Comparison of ENCODE assay signal across 43 mouse cellular contexts in the genomic region with DNA sequence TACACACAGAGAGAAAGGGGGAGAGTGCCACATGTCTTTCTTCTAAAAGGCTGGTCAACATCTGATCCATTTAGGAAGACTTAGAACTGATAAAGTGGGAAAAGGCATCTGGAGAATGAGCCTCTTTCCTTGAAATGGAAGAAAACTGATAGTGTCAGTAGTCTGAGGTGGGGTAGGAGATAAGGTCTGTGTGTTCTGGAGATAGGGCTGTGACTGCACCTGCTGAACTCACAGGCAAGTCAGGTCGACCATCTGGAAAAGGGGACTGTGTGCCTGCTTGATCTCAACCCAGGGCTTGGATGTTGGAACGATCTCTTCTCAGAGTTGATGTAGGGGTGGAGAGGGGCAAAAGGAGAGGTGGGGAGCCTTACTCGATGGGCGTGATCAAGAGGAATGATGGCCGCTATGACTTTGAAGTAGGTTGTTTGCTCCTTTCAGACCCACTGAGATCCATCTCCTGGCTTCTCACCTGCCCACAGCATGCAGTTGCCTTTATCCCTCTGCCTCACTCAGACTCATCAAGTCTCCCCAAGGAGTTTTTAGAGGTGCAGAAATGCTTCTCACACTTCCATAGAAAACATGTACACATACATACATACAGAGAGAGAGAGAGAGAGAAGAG. TPM values are rescaled to one million over a fixed set of nuclear protein-coding genes. Genes with fewer than 3 reads are reported as not detected.
DNase-seq lines count a peak whose midpoint lies in the region; ATAC-seq and TF ChIP-seq lines count a peak whose summit lies in the region.
"Had no signal": no experiment of that assay in that cellular context is flagged by ENCODE, and none has a peak within 500 bp of the region (broad histone marks: within the 10 kb centered on the region; RNA-seq: fewer than 3 reads in every experiment).

No protein-coding gene starts in this region.

- no peak overlapping the region; the same call in 1 of the 2 replicates for H3K9ac ChIP-seq in liver, embryonic 12.5 days
- no peak overlapping the region for H3K9ac ChIP-seq in liver, postnatal 0 days (replicated peaks)
- no peak overlapping the region for H3K9ac ChIP-seq in hindbrain, embryonic 16.5 days (ENCODE audit: low read depth, low read length)
- H3K9ac ChIP-seq: heart, embryonic 13.5 days; hindbrain, embryonic 15.5 days; limb, embryonic 12.5 days had no signal

- peak; percentile 75 for TF ChIP-seq EP300 in liver, postnatal 0 days (IDR thresholded peaks at IDR 0.05; ENCODE audit: low read depth)

- peak overlapping the region; percentile 23; the same call in 1 of the 2 replicates for H3K4me2 ChIP-seq in liver, embryonic 12.5 days
- no peak overlapping the region for H3K4me2 ChIP-seq in liver, postnatal 0 days (ENCODE audit: low read depth, low read length)
- no peak overlapping the region for H3K4me2 ChIP-seq in hindbrain, embryonic 16.5 days (ENCODE audit: low read length)
- H3K4me2 ChIP-seq: heart, embryonic 13.5 days; hindbrain, embryonic 15.5 days; limb, embryonic 12.5 days had no signal

- H3K27ac ChIP-seq in liver, embryonic 12.5 days, result peak overlapping the region; percentile 58
- H3K27ac ChIP-seq in liver, postnatal 0 days (ENCODE audit: low read depth), result no peak overlapping the region
- H3K27ac ChIP-seq in hindbrain, embryonic 16.5 days (ENCODE audit: low read depth, low read length), result no peak overlapping the region
- H3K27ac ChIP-seq: gastrocnemius, adult 2 months; heart, adult 2 months; heart, embryonic 13.5 days; hindbrain, embryonic 10.5 days; hindbrain, embryonic 15.5 days; limb, embryonic 12.5 days had no signal

- peak; percentile 72 for ATAC-seq in liver, embryonic 12.5 days
- ATAC-seq in liver, postnatal 0 days, result 0 out of 2 replicates have a peak, but pooled peaks have one; percentile 23
- ATAC-seq in hindbrain, embryonic 16.5 days, result no peak
- ATAC-seq: forebrain, embryonic 16.5 days; lung, postnatal 0 days; Patski had no signal

- H3K4me1 ChIP-seq in liver, embryonic 12.5 days, result peaks cover 72% of the 10 kb centered on the region
- peaks cover 32% of the 10 kb centered on the region for H3K4me1 ChIP-seq in liver, postnatal 0 days (ENCODE audit: insufficient read depth)
- H3K4me1 ChIP-seq in hindbrain, embryonic 16.5 days (ENCODE audit: control insufficient read depth, insufficient read depth, low read depth, low read length), result no peaks in the 10 kb centered on the region
- H3K4me1 ChIP-seq: hindbrain, embryonic 15.5 days; limb, embryonic 12.5 days had no signal

- peak; percentile 76 for DNase-seq in heart, adult 11 months
- DNase-seq in heart, postnatal 14 days, result no peak
- DNase-seq in c-Kit-negative CD71-positive TER-119-positive erythroid progenitor cells, embryonic 14.5 days (ENCODE audit: low read depth, low spot score), result peak; percentile 33
- no peak for DNase-seq in liver, postnatal 0 days
- no peak for DNase-seq in layer of hippocampus, adult 9-10 months (ENCODE audit: low spot score)
- DNase-seq in urinary bladder, adult 2 months (ENCODE audit: low spot score), result no peak
- DNase-seq: adrenal gland, postnatal 10 days; cerebellum, adult 11-12 months; cerebellum, postnatal 10 days; gastrocnemius, adult 2 months; gastrocnemius, postnatal 36 days; heart, adult 2 months; heart, postnatal 10 days; kidney, adult 9 months; kidney, postnatal 10 days; lung, adult 18-20 months; lung, postnatal 4 days; midbrain, embryonic 14.5 days; right cerebral cortex, postnatal 25 days; thymus, postnatal 14 days had no signal

- no peak overlapping the region for H3K4me3 ChIP-seq in liver, embryonic 12.5 days
- H3K4me3 ChIP-seq in liver, postnatal 0 days (ENCODE audit: low read depth, low read length), result no peak overlapping the region
- no peak overlapping the region for H3K4me3 ChIP-seq in hindbrain, embryonic 16.5 days (ENCODE audit: low read length)
- H3K4me3 ChIP-seq: erythroblast, embryonic 14.5 days; gastrocnemius, adult 2 months; heart, adult 2 months; heart, embryonic 13.5 days; hindbrain, embryonic 10.5 days; hindbrain, embryonic 15.5 days; limb, embryonic 12.5 days; megakaryocyte, embryonic 14.5 days had no signal

- intact Hi-C loops in heart, postnatal 14 days (cut with DNase I), result no loop called here

- no peak for TF ChIP-seq CTCF in liver, postnatal 0 days (IDR thresholded peaks at IDR 0.05; ENCODE audit: low read depth)

- H3K9me3 ChIP-seq in liver, embryonic 12.5 days (replicated peaks), result no peaks in the 10 kb centered on the region
- no peaks in the 10 kb centered on the region for H3K9me3 ChIP-seq in liver, postnatal 0 days (ENCODE audit: low read length)
- H3K9me3 ChIP-seq in hindbrain, embryonic 16.5 days (ENCODE audit: control insufficient read depth, low read length), result no peaks in the 10 kb centered on the region
- H3K9me3 ChIP-seq: heart, embryonic 13.5 days; hindbrain, embryonic 10.5 days; hindbrain, embryonic 15.5 days; limb, embryonic 12.5 days; megakaryocyte, embryonic 14.5 days had no signal

- H3K27me3 ChIP-seq in liver, embryonic 12.5 days (replicated peaks), result no peaks in the 10 kb centered on the region
- H3K27me3 ChIP-seq in liver, postnatal 0 days (ENCODE audit: insufficient read depth, low read length), result no peaks in the 10 kb centered on the region
- H3K27me3 ChIP-seq in hindbrain, embryonic 16.5 days (replicated peaks; ENCODE audit: control insufficient read depth, insufficient read depth, low read length), result no peaks in the 10 kb centered on the region
- H3K27me3 ChIP-seq: CH12.LX; heart, embryonic 13.5 days; hindbrain, embryonic 15.5 days; limb, embryonic 12.5 days had no signal

- WGBS in liver, embryonic 12.5 days (ENCODE audit: insufficient replicate concordance), result 35% methylated on average over 5 of the region's 5 CpGs
- WGBS in liver, postnatal 0 days (ENCODE audit: insufficient replicate concordance), result 57% methylated on average over 5 of the region's 5 CpGs
- 87% methylated on average over 5 of the region's 5 CpGs for WGBS in hindbrain, embryonic 16.5 days

- no peaks in the 10 kb centered on the region for H3K36me3 ChIP-seq in liver, embryonic 12.5 days
- no peaks in the 10 kb centered on the region for H3K36me3 ChIP-seq in liver, postnatal 0 days (replicated peaks; ENCODE audit: insufficient read depth, low read length)
- no peaks in the 10 kb centered on the region for H3K36me3 ChIP-seq in hindbrain, embryonic 16.5 days (ENCODE audit: control insufficient read depth, insufficient read depth, low read length)
- H3K36me3 ChIP-seq: heart, embryonic 13.5 days; hindbrain, embryonic 10.5 days; hindbrain, embryonic 15.5 days; limb, embryonic 12.5 days had no signal

RNA-seq across cellular contexts. Expression of a gene that starts 5.8 kb away (rescaled TPM):
- total RNA-seq in heart, postnatal 14 days (2021), result not detected
- polyA plus RNA-seq in liver, embryonic 12.5 days (2016; fragmentation: Nextera tagmentation; extraction: Ambion mirVana), result not detected in 2 replicates
- 0.11 and 2.1 TPM in 2 replicates for polyA plus RNA-seq in liver, postnatal 0 days (2015; fragmentation: Nextera tagmentation; extraction: Ambion mirVana)
- 0.30 and 0.40 TPM in 2 replicates for polyA plus RNA-seq in urinary bladder, adult 2 months (2012; rRNA removed)
- 0.84 and 0.96 TPM in 2 replicates for polyA plus RNA-seq in hindbrain, embryonic 16.5 days (2015; fragmentation: Nextera tagmentation; extraction: Ambion mirVana)
- total RNA-seq: adrenal gland, postnatal 10 days; common myeloid progenitor, adult 5-6 weeks; ES-E14; gastrocnemius, adult 2 months; gastrocnemius, postnatal 36 days; monocyte, adult 5-6 weeks had no signal
- polyA plus RNA-seq: C2C12; erythroblast, embryonic 14.5 days; forebrain, embryonic 11.5 days; forebrain, embryonic 16.5 days; hindbrain, embryonic 10.5 days; limb, embryonic 12.5 days; midbrain, embryonic 14.5 days; Patski had no signal

RNA-seq across cellular contexts. Expression of a gene that starts 9.7 kb away (rescaled TPM):
- total RNA-seq in heart, postnatal 14 days (2021), result not detected
- polyA plus RNA-seq in liver, embryonic 12.5 days (2016; fragmentation: Nextera tagmentation; extraction: Ambion mirVana), result not detected in 2 replicates
- not detected in 2 replicates for polyA plus RNA-seq in liver, postnatal 0 days (2015; fragmentation: Nextera tagmentation; extraction: Ambion mirVana)
- polyA plus RNA-seq in urinary bladder, adult 2 months (2012; rRNA removed), result not detected in 2 replicates
- polyA plus RNA-seq in hindbrain, embryonic 16.5 days (2015; fragmentation: Nextera tagmentation; extraction: Ambion mirVana), result not detected in 2 replicates
- total RNA-seq: adrenal gland, postnatal 10 days; common myeloid progenitor, adult 5-6 weeks; ES-E14; gastrocnemius, adult 2 months; gastrocnemius, postnatal 36 days; heart, adult 2 months; heart, postnatal 10 days; layer of hippocampus, postnatal 10 days; left cerebral cortex, adult 18-20 months; left cerebral cortex, postnatal 14 days; monocyte, adult 5-6 weeks had no signal
- polyA plus RNA-seq: C2C12; embryonic facial prominence, embryonic 14.5 days; erythroblast, embryonic 14.5 days; forebrain, embryonic 11.5 days; forebrain, embryonic 16.5 days; heart, adult 2 months; heart, embryonic 13.5 days; hindbrain, embryonic 10.5 days; hindbrain, embryonic 15.5 days; intestine, embryonic 14.5 days; limb, embryonic 12.5 days; midbrain, embryonic 14.5 days; neural tube, embryonic 14.5 days; Patski had no signal

RNA-seq across cellular contexts. Expression of a gene that starts 28.7 kb away (rescaled TPM):
- 1 to 10 TPM in 1 of 2 experiments, under 1 TPM in 1; 0.43 to 1.1 TPM for total RNA-seq in heart, postnatal 14 days (2021)
- polyA plus RNA-seq in liver, embryonic 12.5 days (2016; fragmentation: Nextera tagmentation; extraction: Ambion mirVana), result 2.3 and 4.0 TPM in 2 replicates
- 6.3 and 7.5 TPM in 2 replicates for polyA plus RNA-seq in liver, postnatal 0 days (2015; fragmentation: Nextera tagmentation; extraction: Ambion mirVana)
- polyA plus RNA-seq in urinary bladder, adult 2 months (2012; rRNA removed), result 7.1 and 8.3 TPM in 2 replicates
- 0.84 and 0.93 TPM in 2 replicates for polyA plus RNA-seq in hindbrain, embryonic 16.5 days (2015; fragmentation: Nextera tagmentation; extraction: Ambion mirVana)
- total RNA-seq: ES-E14; left cerebral cortex, adult 18-20 months; left cerebral cortex, postnatal 14 days had no signal
- polyA plus RNA-seq: C2C12; forebrain, embryonic 11.5 days; hindbrain, embryonic 10.5 days; neural tube, embryonic 14.5 days; Patski had no signal

RNA-seq across cellular contexts. Expression of a gene that starts 38.1 kb away (rescaled TPM):
- total RNA-seq in heart, postnatal 14 days (2021), result not detected
- polyA plus RNA-seq in liver, embryonic 12.5 days (2016; fragmentation: Nextera tagmentation; extraction: Ambion mirVana), result not detected in 2 replicates
- 0.07 TPM in 2 replicates for polyA plus RNA-seq in liver, postnatal 0 days (2015; fragmentation: Nextera tagmentation; extraction: Ambion mirVana)
- polyA plus RNA-seq in urinary bladder, adult 2 months (2012; rRNA removed), result 0.04 and 0.06 TPM in 2 replicates
- not detected in 2 replicates for polyA plus RNA-seq in hindbrain, embryonic 16.5 days (2015; fragmentation: Nextera tagmentation; extraction: Ambion mirVana)
- total RNA-seq: adrenal gland, postnatal 10 days; CH12.LX; common myeloid progenitor, adult 5-6 weeks; ES-E14; gastrocnemius, adult 2 months; gastrocnemius, postnatal 36 days; heart, adult 2 months; heart, postnatal 10 days; layer of hippocampus, postnatal 10 days; left cerebral cortex, adult 18-20 months; left cerebral cortex, postnatal 14 days; monocyte, adult 5-6 weeks had no signal
- polyA plus RNA-seq: C2C12; embryonic facial prominence, embryonic 14.5 days; erythroblast, embryonic 14.5 days; forebrain, embryonic 11.5 days; forebrain, embryonic 16.5 days; heart, adult 2 months; heart, embryonic 13.5 days; hindbrain, embryonic 10.5 days; hindbrain, embryonic 15.5 days; limb, embryonic 12.5 days; midbrain, embryonic 14.5 days; neural tube, embryonic 14.5 days; Patski had no signal

RNA-seq across cellular contexts. Expression of a gene that starts 46.6 kb away (rescaled TPM):
- not detected for total RNA-seq in heart, postnatal 14 days (2021)
- not detected in 2 replicates for polyA plus RNA-seq in liver, embryonic 12.5 days (2016; fragmentation: Nextera tagmentation; extraction: Ambion mirVana)
- polyA plus RNA-seq in liver, postnatal 0 days (2015; fragmentation: Nextera tagmentation; extraction: Ambion mirVana), result not detected in 2 replicates
- polyA plus RNA-seq in urinary bladder, adult 2 months (2012; rRNA removed), result not detected in 2 replicates
- polyA plus RNA-seq in hindbrain, embryonic 16.5 days (2015; fragmentation: Nextera tagmentation; extraction: Ambion mirVana), result not detected in 2 replicates
- total RNA-seq: adrenal gland, postnatal 10 days; CH12.LX; common myeloid progenitor, adult 5-6 weeks; ES-E14; gastrocnemius, adult 2 months; gastrocnemius, postnatal 36 days; heart, adult 2 months; heart, postnatal 10 days; layer of hippocampus, postnatal 10 days; left cerebral cortex, adult 18-20 months; left cerebral cortex, postnatal 14 days; monocyte, adult 5-6 weeks had no signal
- polyA plus RNA-seq: embryonic facial prominence, embryonic 14.5 days; erythroblast, embryonic 14.5 days; forebrain, embryonic 11.5 days; forebrain, embryonic 16.5 days; heart, adult 2 months; heart, embryonic 13.5 days; hindbrain, embryonic 10.5 days; hindbrain, embryonic 15.5 days; intestine, embryonic 14.5 days; limb, embryonic 12.5 days; lung, postnatal 0 days; midbrain, embryonic 14.5 days; neural tube, embryonic 14.5 days; Patski had no signal

Comparison
In these comparisons a context has a peak if more than half of its experiments do, and no peak if none do; other contexts are left out.
1. DNase-seq: peak in heart, adult 11 months (single experiment) and c-Kit-negative CD71-positive TER-119-positive erythroid progenitor cells, embryonic 14.5 days (single experiment); none in heart, postnatal 14 days (0 of 2), liver, postnatal 0 days (single experiment), layer of hippocampus, adult 9-10 months (single experiment) and urinary bladder, adult 2 months (single experiment).